Mouse (Mus musculus) forebrain, embryonic 12.5 days (tissue): ENCODE data around the gene Sh3gl1. TPM values are rescaled to one million over a fixed set of nuclear protein-coding genes. Genes with fewer than 3 reads are reported as not detected.
"Not testable (repeated sequence)": the region's sequence is repeated elsewhere in the genome, so short reads cannot be mapped to it uniquely, and the experiment has no call there.

Experiments used
- ATAC-seq: fragments of 200-750 bp; cut with Nextera tagmentation; 2 replicates; pipeline ENCODE4 v1.8.0; 2017; ENCODE audit warnings: moderate TSS enrichment; ENCODE audit not compliant: low FRiP score
- H3K27ac ChIP-seq: fragments of 300-500 bp; sonication (generic); 2 replicates; pipeline ENCODE4 v1.5.1; 2016; ENCODE audit warnings: mild to moderate bottlenecking
- H3K27me3 ChIP-seq: fragments of 300-500 bp; sonication (generic); 2 replicates; pipeline ENCODE4 v1.6.1; 2016; ENCODE audit warnings: mild to moderate bottlenecking
- H3K36me3 ChIP-seq: fragments of 300-500 bp; sonication (generic); replicated peaks from 2 replicates; pipeline ENCODE4 v1.6.1; 2016; ENCODE audit warnings: mild to moderate bottlenecking
- H3K4me1 ChIP-seq: fragments of 300-500 bp; sonication (generic); 2 replicates; pipeline ENCODE4 v1.6.1; 2016
- H3K4me2 ChIP-seq: fragments of 300-500 bp; sonication (generic); 2 replicates; pipeline ENCODE4 v1.6.1; 2016; ENCODE audit warnings: mild to moderate bottlenecking, moderate library complexity
- H3K4me3 ChIP-seq: fragments of 300-500 bp; sonication (generic); replicated peaks from 2 replicates; pipeline ENCODE4 v1.5.1; 2016; ENCODE audit warnings: mild to moderate bottlenecking
- H3K9ac ChIP-seq: fragments of 300-500 bp; sonication (generic); 2 replicates; pipeline ENCODE4 v1.6.1; 2016; ENCODE audit warnings: mild to moderate bottlenecking
- H3K9me3 ChIP-seq: fragments of 300-500 bp; sonication (generic); 2 replicates; pipeline ENCODE4 v1.6.1; 2016
- WGBS: fragments of 180-500 bp; shearing (Covaris S2); methylation state at CpG from one replicate; pipeline ENCODE4 v1.1.7; 2016; 5-methylcytosine and 5-hydroxymethylcytosine counted together
- polyA plus RNA-seq: library from polyadenylated mRNA; unstranded; fragments of >200 nt; fragmentation: Nextera tagmentation; extraction: Ambion mirVana; gene quantifications from 2 replicates; pipeline ENCODE4 v1.2.1, GENCODE M21; 2016

Sh3gl1 gene
- 130 and 135 TPM in 2 replicates for polyA plus RNA-seq

- Histone ChIP-seq H3K36me3 (peaks cover 29% of the 10 kb centered on the region), H3K27ac (peak within 1 kb of the TSS; percentile 89), H3K9me3 (no peaks in the 10 kb centered on the region), H3K4me2 (peak within 1 kb of the TSS; percentile 65), H3K27me3 (no peaks in the 10 kb centered on the region), H3K9ac (peak within 1 kb of the TSS; percentile 88), H3K4me3 (peak within 1 kb of the TSS; percentile 83), H3K4me1 (peaks cover 39% of the 10 kb centered on the region)
- under 1% methylated on average over 74 of the region's 74 CpGs for WGBS
- ATAC-seq, result peak; percentile 90
Measured at GRCm38 (mm10) chr17:56036176-56036900, at the start of gene Sh3gl1. Sh3gl1 (minus strand) TSS chr17:56036635.

GRCm38 (mm10) chr17:56080781-56081585 lies 44.5 kb upstream of the Sh3gl1 start:
- H3K9ac ChIP-seq, result peak overlapping the region; percentile 93
- peaks cover 26% of the 10 kb centered on the region for H3K36me3 ChIP-seq
- H3K9me3 ChIP-seq, result no peaks in the 10 kb centered on the region
- no peaks in the 10 kb centered on the region for H3K27me3 ChIP-seq
- H3K4me3 ChIP-seq, result peak overlapping the region; percentile 91
- H3K4me1 ChIP-seq, result peaks cover 28% of the 10 kb centered on the region
- H3K4me2 ChIP-seq, result peak overlapping the region; percentile 99
- peak overlapping the region; percentile 73 for H3K27ac ChIP-seq
- WGBS, result 8% methylated on average over 8 of the region's 8 CpGs
- ATAC-seq, result peak; percentile 66

GRCm38 (mm10) chr17:56079921-56080320 lies 43.5 kb upstream of the Sh3gl1 start:
- H3K4me1 ChIP-seq, result peaks cover 37% of the 10 kb centered on the region
- H3K4me3 ChIP-seq, result peak overlapping the region; percentile 91
- no peaks in the 10 kb centered on the region for H3K9me3 ChIP-seq
- peak overlapping the region; percentile 93 for H3K9ac ChIP-seq
- H3K27me3 ChIP-seq, result no peaks in the 10 kb centered on the region
- ATAC-seq, result no peak; the same call in 1 of the 2 replicates
- H3K4me2 ChIP-seq, result peak overlapping the region; percentile 99
- 3% methylated on average over 10 of the region's 11 CpGs for WGBS
- peaks cover 22% of the 10 kb centered on the region for H3K36me3 ChIP-seq
- H3K27ac ChIP-seq, result peak overlapping the region; percentile 69; the same call in 1 of the 2 replicates

GRCm38 (mm10) chr17:56078880-56079795 lies 42.7 kb upstream of the Sh3gl1 start, which contains the start of gene Hdgfl2:
Hdgfl2 (plus strand) TSS chr17:56079634.
- peaks cover 18% of the 10 kb centered on the region for H3K36me3 ChIP-seq
- H3K27me3 ChIP-seq, result no peaks in the 10 kb centered on the region
- under 1% methylated on average over 61 of the region's 61 CpGs for WGBS
- peak within 1 kb of the TSS; percentile 69; the same call in 1 of the 2 replicates for H3K27ac ChIP-seq
- H3K4me2 ChIP-seq, result peak within 1 kb of the TSS; percentile 99
- H3K4me3 ChIP-seq, result peak within 1 kb of the TSS; percentile 91
- no peaks in the 10 kb centered on the region for H3K9me3 ChIP-seq
- peak within 1 kb of the TSS; percentile 93 for H3K9ac ChIP-seq
- ATAC-seq, result peak; percentile 92
- H3K4me1 ChIP-seq, result peaks cover 41% of the 10 kb centered on the region

- Histone ChIP-seq H3K4me1 (peaks cover 47% of the 10 kb centered on the region), H3K4me2 (peak overlapping the region; percentile 42), H3K27ac (peak overlapping the region; percentile 59; the same call in 1 of the 2 replicates), H3K36me3 (peaks cover 13% of the 10 kb centered on the region), H3K4me3 (peak overlapping the region; percentile 91; the same call in 1 of the 2 replicates)
- ATAC-seq, H3K27me3 ChIP-seq, H3K9me3 ChIP-seq, H3K9ac ChIP-seq: not testable (repeated sequence)
- WGBS, result 72% methylated on average over 9 of the region's 9 CpGs
Measured at GRCm38 (mm10) chr17:56078361-56078760, 41.9 kb upstream of the Sh3gl1 start.

GRCm38 (mm10) chr17:56077523-56077922 lies 41.1 kb upstream of the Sh3gl1 start:
- Histone ChIP-seq H3K9ac (no peak overlapping the region), H3K36me3 (peaks cover 10% of the 10 kb centered on the region), H3K27me3 (no peaks in the 10 kb centered on the region), H3K27ac (no peak overlapping the region), H3K9me3 (no peaks in the 10 kb centered on the region), H3K4me3 (no peak overlapping the region), H3K4me1 (peaks cover 47% of the 10 kb centered on the region), H3K4me2 (no peak overlapping the region)
- 95% methylated on average over 5 of the region's 5 CpGs for WGBS
- no peak for ATAC-seq

GRCm38 (mm10) chr17:56074827-56075208 lies 38.4 kb upstream of the Sh3gl1 start, which contains the start of gene Ubxn6:
Ubxn6 (minus strand) TSS chr17:56075028.
- ATAC-seq, result peak; percentile 56
- Histone ChIP-seq H3K27ac (peak within 1 kb of the TSS; percentile 92), H3K9me3 (no peaks in the 10 kb centered on the region), H3K27me3 (no peaks in the 10 kb centered on the region), H3K4me1 (peaks cover 22% of the 10 kb centered on the region), H3K4me2 (peak within 1 kb of the TSS; percentile 76), H3K36me3 (peaks cover 32% of the 10 kb centered on the region), H3K4me3 (peak within 1 kb of the TSS; percentile 62), H3K9ac (peak within 1 kb of the TSS; percentile 71)
- under 1% methylated on average over 35 of the region's 35 CpGs for WGBS

GRCm38 (mm10) chr17:56074097-56074826 lies 37.8 kb upstream of the Sh3gl1 start:
- H3K4me1 ChIP-seq, result peaks cover 22% of the 10 kb centered on the region
- peak; percentile 14 for ATAC-seq
- H3K27ac ChIP-seq, result peak overlapping the region; percentile 92
- 9% methylated on average over 21 of the region's 22 CpGs for WGBS
- no peaks in the 10 kb centered on the region for H3K9me3 ChIP-seq
- H3K4me2 ChIP-seq, result peak overlapping the region; percentile 76
- peak overlapping the region; percentile 71 for H3K9ac ChIP-seq
- H3K27me3 ChIP-seq, result no peaks in the 10 kb centered on the region
- H3K36me3 ChIP-seq, result peaks cover 38% of the 10 kb centered on the region
- H3K4me3 ChIP-seq, result peak overlapping the region; percentile 62

GRCm38 (mm10) chr17:56072243-56072642 lies 35.8 kb upstream of the Sh3gl1 start:
- Histone ChIP-seq H3K4me2 (no peak overlapping the region), H3K9ac (no peak overlapping the region), H3K27ac (no peak overlapping the region), H3K9me3 (no peaks in the 10 kb centered on the region), H3K4me1 (peaks cover 19% of the 10 kb centered on the region), H3K4me3 (no peak overlapping the region), H3K27me3 (no peaks in the 10 kb centered on the region), H3K36me3 (peaks cover 58% of the 10 kb centered on the region)
- ATAC-seq, result no peak
- 91% methylated on average over 5 of the region's 5 CpGs for WGBS

GRCm38 (mm10) chr17:56071126-56071525 lies 34.7 kb upstream of the Sh3gl1 start:
- H3K27ac ChIP-seq, result no peak overlapping the region
- H3K9me3 ChIP-seq, result no peaks in the 10 kb centered on the region
- no peaks in the 10 kb centered on the region for H3K27me3 ChIP-seq
- H3K4me2 ChIP-seq, result no peak overlapping the region
- no peak for ATAC-seq
- no peak overlapping the region for H3K4me3 ChIP-seq
- H3K9ac ChIP-seq, result no peak overlapping the region
- peaks cover 19% of the 10 kb centered on the region for H3K4me1 ChIP-seq
- H3K36me3 ChIP-seq, result peaks cover 69% of the 10 kb centered on the region

GRCm38 (mm10) chr17:56069066-56069465 lies 32.6 kb upstream of the Sh3gl1 start:
- 96% methylated on average over 14 of the region's 14 CpGs for WGBS
- H3K36me3 ChIP-seq, result peaks cover 90% of the 10 kb centered on the region
- ATAC-seq, result no peak

More at GRCm38 (mm10) chr17:56069066-56069465, 32.6 kb upstream of the Sh3gl1 start:
- Histone ChIP-seq H3K4me1 (peaks cover 6% of the 10 kb centered on the region), H3K4me2 (no peak overlapping the region), H3K27ac (no peak overlapping the region), H3K9ac (no peak overlapping the region), H3K27me3 (no peaks in the 10 kb centered on the region), H3K9me3 (no peaks in the 10 kb centered on the region), H3K4me3 (no peak overlapping the region)
